Mouse (Mus musculus): ENCODE results near the gene Smtnl1. TPM values are rescaled to one million over a fixed set of nuclear protein-coding genes. Genes with fewer than 3 reads are reported as not detected.

Smtnl1 gene
- total RNA-seq, 1 experiment: 4.9 TPM

GRCm38 (mm10) chr2:84823237-84823636, 785 bp upstream of the Smtnl1 start:
- H3K9ac ChIP-seq (ENCODE audit: insufficient read depth, low read depth, low read length, poor library complexity, severe bottlenecking): no peak overlapping the region
- no peak for DNase-seq (ENCODE audit: low read depth, low spot score)
- H3K9me3 ChIP-seq (ENCODE audit: control insufficient read depth, insufficient read depth, low read depth, low read length): no peaks in the 10 kb centered on the region
- no peak overlapping the region for H3K4me3 ChIP-seq (ENCODE audit: insufficient read depth in 1 of 2, low read depth in 1 of 2, low read length in 2 of 2, poor library complexity in 1 of 2, severe bottlenecking in 1 of 2)
- H3K27ac ChIP-seq (ENCODE audit: insufficient read depth, low read depth, low read length, poor library complexity, severe bottlenecking): no peak overlapping the region
- H3K36me3 ChIP-seq (ENCODE audit: control insufficient read depth, insufficient read depth, low read length, poor library complexity, severe bottlenecking): no peaks in the 10 kb centered on the region
- in situ Hi-C loops (cut with MboI; ENCODE audit: low sequenced_read_pairs in 2 of 2, unreplicated experiment in 2 of 2): no loop called here
- peaks cover 0 to 2% of the 10 kb centered on the region in 2 experiments; a peak in 1 of 4 replicates for H3K4me1 ChIP-seq (ENCODE audit: control insufficient read depth in 2 of 2, insufficient read depth in 2 of 2, low read length in 2 of 2, poor library complexity in 1 of 2)
- no peak for TF ChIP-seq MAFK (IDR thresholded peaks at IDR 0.05; ENCODE audit: insufficient read depth, low read depth, low read length)
- TF ChIP-seq ZNF384 (IDR thresholded peaks at IDR 0.05; ENCODE audit: low read depth, low read length): no peak
- TF ChIP-seq ZC3H11A (IDR thresholded peaks at IDR 0.05; ENCODE audit: borderline replicate concordance, low read depth, low read length): no peak
- TF ChIP-seq HCFC1 (IDR thresholded peaks at IDR 0.05; ENCODE audit: borderline replicate concordance, insufficient read depth, low read length): no peak
- no peak for TF ChIP-seq CHD2 (IDR thresholded peaks at IDR 0.05; ENCODE audit: low read depth, low read length)

- Histone ChIP-seq H3K4me3 (ENCODE audit: insufficient read depth in 1 of 2, low read depth in 1 of 2, low read length in 2 of 2, poor library complexity in 1 of 2, severe bottlenecking in 1 of 2) (no peak overlapping the region), H3K9ac (ENCODE audit: insufficient read depth, low read depth, low read length, poor library complexity, severe bottlenecking) (no peak overlapping the region), H3K4me1 (ENCODE audit: control insufficient read depth in 2 of 2, insufficient read depth in 2 of 2, low read length in 2 of 2, poor library complexity in 1 of 2) (0 out of 4 replicates have a peak, but pooled peaks cover 0 to 2% of the 10 kb centered on the region in 2 experiments), H3K9me3 (ENCODE audit: control insufficient read depth, insufficient read depth, low read depth, low read length) (no peaks in the 10 kb centered on the region), H3K27ac (ENCODE audit: insufficient read depth, low read depth, low read length, poor library complexity, severe bottlenecking) (no peak overlapping the region), H3K36me3 (ENCODE audit: control insufficient read depth, insufficient read depth, low read length, poor library complexity, severe bottlenecking) (no peaks in the 10 kb centered on the region)
- no peak for DNase-seq (ENCODE audit: low read depth, low spot score)
- in situ Hi-C loops (cut with MboI; ENCODE audit: low sequenced_read_pairs in 2 of 2, unreplicated experiment in 2 of 2): no loop called here
- TF ChIP-seq ZC3H11A (IDR thresholded peaks at IDR 0.05; ENCODE audit: borderline replicate concordance, low read depth, low read length): no peak
- TF ChIP-seq MAFK (IDR thresholded peaks at IDR 0.05; ENCODE audit: insufficient read depth, low read depth, low read length): no peak
- TF ChIP-seq HCFC1 (IDR thresholded peaks at IDR 0.05; ENCODE audit: borderline replicate concordance, insufficient read depth, low read length): no peak
- no peak for TF ChIP-seq ZNF384 (IDR thresholded peaks at IDR 0.05; ENCODE audit: low read depth, low read length)
- TF ChIP-seq CHD2 (IDR thresholded peaks at IDR 0.05; ENCODE audit: low read depth, low read length): no peak
These were observed 2.6 kb downstream of the Smtnl1 start for GRCm38 (mm10) chr2:84819861-84820260.

- Histone ChIP-seq H3K9ac (ENCODE audit: insufficient read depth, low read depth, low read length, poor library complexity, severe bottlenecking) (no peak overlapping the region), H3K9me3 (ENCODE audit: control insufficient read depth, insufficient read depth, low read depth, low read length) (no peaks in the 10 kb centered on the region), H3K4me1 (ENCODE audit: control insufficient read depth in 2 of 2, insufficient read depth in 2 of 2, low read length in 2 of 2, poor library complexity in 1 of 2) (0 out of 4 replicates have a peak, but pooled peaks cover 0 to 2% of the 10 kb centered on the region in 2 experiments), H3K4me3 (ENCODE audit: insufficient read depth in 1 of 2, low read depth in 1 of 2, low read length in 2 of 2, poor library complexity in 1 of 2, severe bottlenecking in 1 of 2) (no peak overlapping the region), H3K36me3 (ENCODE audit: control insufficient read depth, insufficient read depth, low read length, poor library complexity, severe bottlenecking) (0 out of 2 replicates have a peak, but pooled peaks cover 2% of the 10 kb centered on the region), H3K27ac (ENCODE audit: insufficient read depth, low read depth, low read length, poor library complexity, severe bottlenecking) (no peak overlapping the region)
- TF ChIP-seq CHD2 (IDR thresholded peaks at IDR 0.05; ENCODE audit: low read depth, low read length) (no peak), ZC3H11A (IDR thresholded peaks at IDR 0.05; ENCODE audit: borderline replicate concordance, low read depth, low read length) (no peak), MAFK (IDR thresholded peaks at IDR 0.05; ENCODE audit: insufficient read depth, low read depth, low read length) (no peak), HCFC1 (IDR thresholded peaks at IDR 0.05; ENCODE audit: borderline replicate concordance, insufficient read depth, low read length) (no peak), ZNF384 (IDR thresholded peaks at IDR 0.05; ENCODE audit: low read depth, low read length) (no peak)
- in situ Hi-C loops (cut with MboI; ENCODE audit: low sequenced_read_pairs in 2 of 2, unreplicated experiment in 2 of 2): no loop called here
- no peak for DNase-seq (ENCODE audit: low read depth, low spot score)
These were observed 9.8 kb downstream of the Smtnl1 start for GRCm38 (mm10) chr2:84812676-84813075.

- Histone ChIP-seq H3K27ac (ENCODE audit: insufficient read depth, low read depth, low read length, poor library complexity, severe bottlenecking) (no peak overlapping the region), H3K9me3 (ENCODE audit: control insufficient read depth, insufficient read depth, low read depth, low read length) (no peaks in the 10 kb centered on the region), H3K36me3 (ENCODE audit: control insufficient read depth, insufficient read depth, low read length, poor library complexity, severe bottlenecking) (0 out of 2 replicates have a peak, but pooled peaks cover 2% of the 10 kb centered on the region), H3K4me3 (ENCODE audit: insufficient read depth in 1 of 2, low read depth in 1 of 2, low read length in 2 of 2, poor library complexity in 1 of 2, severe bottlenecking in 1 of 2) (no peak overlapping the region), H3K4me1 (ENCODE audit: control insufficient read depth in 2 of 2, insufficient read depth in 2 of 2, low read length in 2 of 2, poor library complexity in 1 of 2) (0 out of 4 replicates have a peak, but pooled peaks cover 0 to 2% of the 10 kb centered on the region in 2 experiments), H3K9ac (ENCODE audit: insufficient read depth, low read depth, low read length, poor library complexity, severe bottlenecking) (no peak overlapping the region)
- in situ Hi-C loops (cut with MboI; ENCODE audit: low sequenced_read_pairs in 2 of 2, unreplicated experiment in 2 of 2): no loop called here
- no peak for DNase-seq (ENCODE audit: low read depth, low spot score)
- TF ChIP-seq CHD2 (IDR thresholded peaks at IDR 0.05; ENCODE audit: low read depth, low read length) (no peak), ZC3H11A (IDR thresholded peaks at IDR 0.05; ENCODE audit: borderline replicate concordance, low read depth, low read length) (no peak), ZNF384 (IDR thresholded peaks at IDR 0.05; ENCODE audit: low read depth, low read length) (no peak), MAFK (IDR thresholded peaks at IDR 0.05; ENCODE audit: insufficient read depth, low read depth, low read length) (no peak), HCFC1 (IDR thresholded peaks at IDR 0.05; ENCODE audit: borderline replicate concordance, insufficient read depth, low read length) (no peak)
These were observed 10.6 kb downstream of the Smtnl1 start for GRCm38 (mm10) chr2:84811880-84812279.

All from ES-E14 (cell line).